Mouse (Mus musculus) cortical plate, adult 2 months (tissue): ENCODE data around the gene Msh5.

ENCODE experiments used
- CTCF ChIP-seq: fragments of 200-500 bp; IDR thresholded peaks from 2 replicates; pipeline ENCODE4 v1.5.1; 2011; ENCODE audit warnings: mild to moderate bottlenecking, control low read depth, low read length; ENCODE audit not compliant: insufficient read depth; ENCODE audit errors: extremely low read depth
- POLR2A ChIP-seq: fragments of 200-500 bp; IDR thresholded peaks from 2 replicates; pipeline ENCODE4 v1.6.1; 2011; ENCODE audit warnings: mild to moderate bottlenecking, low read length, control low read depth; ENCODE audit not compliant: insufficient read depth; ENCODE audit errors: extremely low read depth

DNA sequence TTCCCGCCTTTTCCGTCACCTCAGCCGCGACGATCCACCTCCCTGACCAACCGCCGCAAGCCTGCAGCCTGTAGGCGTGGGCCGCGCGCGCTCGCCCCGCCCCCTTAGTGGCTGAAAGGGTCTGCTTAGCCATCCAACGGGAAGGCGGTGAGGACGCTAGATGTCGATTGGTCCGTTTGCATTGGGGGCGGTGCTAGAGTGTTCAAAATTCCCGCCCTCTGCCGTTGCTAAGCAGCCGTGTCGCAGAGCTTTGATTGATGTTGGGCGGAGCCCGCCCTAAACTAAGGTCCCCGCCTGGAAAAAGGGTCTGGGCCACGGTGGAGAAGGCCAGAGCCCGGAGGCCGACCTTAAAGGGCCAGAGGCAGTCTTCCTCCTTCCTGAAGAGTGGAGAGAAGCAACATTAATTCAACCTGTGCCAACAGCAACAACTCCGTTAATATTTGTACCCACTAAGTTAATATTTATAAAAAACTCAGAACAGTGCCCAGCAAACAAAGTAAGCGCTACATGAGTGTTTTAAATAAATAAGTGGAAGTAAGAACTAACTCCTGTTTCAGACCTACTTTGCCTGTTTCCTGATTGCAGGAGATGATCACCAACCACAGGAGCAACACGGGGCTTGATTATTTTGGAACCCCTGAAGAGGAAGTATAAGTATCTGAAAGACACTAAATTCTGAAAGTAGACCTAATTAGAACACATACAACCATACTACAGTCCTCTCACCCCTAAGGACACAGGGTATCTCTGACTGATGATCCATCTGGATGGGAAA lies at the start of gene Msh5:
- no peak for TF ChIP-seq CTCF
- no peak for TF ChIP-seq POLR2A
